Mouse (Mus musculus) thymus, adult 2 months (tissue): Measurements from ENCODE around the gene Foxn1. TPM values are rescaled to one million over a fixed set of nuclear protein-coding genes. Genes with fewer than 3 reads are reported as not detected.

Experiments used
- DNase-seq: peaks from one replicate; pipeline ENCODE4 v3.0.0; 2021
- H3K27ac ChIP-seq: fragments of 200-500 bp; 2 replicates; pipeline ENCODE4 v1.5.1; 2012; ENCODE audit warnings: low read length, control low read depth; ENCODE audit not compliant: control insufficient read depth, insufficient read depth
- H3K27me3 ChIP-seq: fragments of 200-500 bp; 2 replicates; pipeline ENCODE4 v1.6.1; 2012; ENCODE audit warnings: mild to moderate bottlenecking, low read length, moderate library complexity, mixed read lengths; ENCODE audit not compliant: control insufficient read depth, insufficient read depth
- H3K36me3 ChIP-seq: fragments of 200-500 bp; 2 replicates; pipeline ENCODE4 v1.6.1; 2012; ENCODE audit warnings: mild to moderate bottlenecking, low read length, moderate library complexity; ENCODE audit not compliant: control insufficient read depth, insufficient read depth
- H3K4me1 ChIP-seq: fragments of 200-500 bp; replicated peaks from 2 replicates; pipeline ENCODE4 v1.6.1; 2012; ENCODE audit warnings: low read length; ENCODE audit not compliant: control insufficient read depth, insufficient read depth
- H3K4me3 ChIP-seq: fragments of 200-500 bp; 2 replicates; pipeline ENCODE4 v1.5.1; 2012; ENCODE audit warnings: mild to moderate bottlenecking, low read length, control low read depth, moderate library complexity; ENCODE audit not compliant: control insufficient read depth, insufficient read depth
- CTCF ChIP-seq: fragments of 200-500 bp; IDR thresholded peaks from 2 replicates; pipeline ENCODE4 v1.5.1; 2012; ENCODE audit warnings: mild to moderate bottlenecking, control low read depth, low read length, moderate library complexity, borderline replicate concordance; ENCODE audit not compliant: control insufficient read depth, poor library complexity, insufficient read depth; ENCODE audit errors: extremely low read depth
- POLR2A ChIP-seq: fragments of 200-500 bp; IDR thresholded peaks from 2 replicates; pipeline ENCODE4 v1.6.1; 2012; ENCODE audit warnings: mild to moderate bottlenecking, low read length, control low read depth, moderate library complexity; ENCODE audit not compliant: control insufficient read depth, poor library complexity, insufficient read depth; ENCODE audit errors: extremely low read depth
- WGBS: fragments of 180-500 bp; shearing (Covaris S2); methylation state at CpG from one replicate; pipeline ENCODE4 v1.1.7; 2018; 5-methylcytosine and 5-hydroxymethylcytosine counted together
- polyA plus RNA-seq: library from polyadenylated mRNA; depleted of rRNA; stranded (reverse); fragments of >200 nt; gene quantifications from 2 replicates; pipeline ENCODE4 v1.2.3, GENCODE M21; 2012

The Foxn1 gene
- polyA plus RNA-seq, 1 experiment: 31.3 TPM

- H3K4me3 ChIP-seq: no peak overlapping the region
- H3K27ac ChIP-seq: no peak overlapping the region
- H3K4me1 ChIP-seq: no peaks in the 10 kb centered on the region
- no peak for TF ChIP-seq CTCF
- TF ChIP-seq POLR2A: no peak
- H3K36me3 ChIP-seq: no peaks in the 10 kb centered on the region
- WGBS: 74% methylated on average over 13 of the region's 13 CpGs
- no peaks in the 10 kb centered on the region for H3K27me3 ChIP-seq
- DNase-seq: no peak
These were observed 22.9 kb downstream of the Foxn1 start for GRCm38 (mm10) chr11:78363309-78364007.

DNA sequence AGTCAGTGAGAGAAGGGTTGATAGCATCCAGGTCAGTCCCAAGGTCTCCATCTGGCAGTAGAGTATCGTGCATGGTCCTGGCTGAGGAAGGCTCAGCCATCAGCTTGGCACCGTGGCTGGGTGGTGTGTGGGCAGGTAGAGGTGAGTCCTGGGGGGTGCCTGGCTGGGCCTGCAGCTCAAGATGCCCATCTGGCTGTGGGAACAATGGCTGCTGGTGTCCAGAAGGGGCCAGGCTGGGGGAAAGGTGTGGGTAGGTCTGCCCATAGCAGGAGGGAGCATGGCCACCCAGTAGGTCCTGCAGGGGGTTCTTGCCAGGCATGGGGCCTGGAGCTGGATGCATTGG lies 25.6 kb downstream of the Foxn1 start:
- Histone ChIP-seq H3K4me3 (no peak overlapping the region), H3K27me3 (no peaks in the 10 kb centered on the region), H3K27ac (no peak overlapping the region), H3K4me1 (no peaks in the 10 kb centered on the region), H3K36me3 (no peaks in the 10 kb centered on the region)
- WGBS: 68% methylated on average over 2 of the region's 2 CpGs
- DNase-seq: no peak
- no peak for TF ChIP-seq POLR2A
- TF ChIP-seq CTCF: no peak

DNA sequence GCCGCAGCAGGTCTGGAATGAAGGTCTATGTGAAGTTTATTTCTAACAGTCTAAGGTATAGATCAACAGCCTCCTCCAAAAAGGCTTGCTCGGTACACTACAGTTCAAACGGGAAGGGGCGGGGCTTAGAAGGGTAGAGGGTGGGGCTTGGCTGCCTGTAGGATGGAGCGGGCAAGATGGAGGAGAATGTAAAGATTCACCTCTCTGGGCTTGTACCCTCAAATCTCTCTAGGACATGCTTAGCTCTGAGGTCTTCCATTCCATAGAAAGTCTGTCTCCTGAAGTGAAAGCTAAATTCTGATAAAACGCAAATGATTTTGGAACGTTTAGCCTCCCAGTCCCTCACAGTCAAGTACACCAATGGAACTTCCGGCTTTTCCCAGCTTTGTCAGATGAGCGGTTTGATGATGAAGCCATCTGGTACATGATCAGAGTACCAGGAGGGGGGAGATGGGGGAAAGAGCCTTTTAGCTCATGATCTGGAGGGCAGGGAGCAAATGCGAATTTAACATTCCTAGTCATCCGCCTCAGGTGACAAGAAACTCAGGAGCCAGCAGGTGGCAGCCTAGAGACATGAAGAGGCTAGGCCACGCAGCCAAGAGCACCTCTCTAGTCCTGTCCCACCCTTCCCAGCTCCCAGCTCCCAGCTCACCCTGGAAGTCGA lies 26.1 kb downstream of the Foxn1 start:
- Histone ChIP-seq H3K27ac (no peak overlapping the region), H3K27me3 (no peaks in the 10 kb centered on the region), H3K4me3 (peak overlapping the region; percentile 29), H3K36me3 (no peaks in the 10 kb centered on the region), H3K4me1 (no peaks in the 10 kb centered on the region)
- TF ChIP-seq POLR2A (no peak), CTCF (peak; percentile 69; the same call in 1 of the 2 replicates)
- 10% methylated on average over 13 of the region's 13 CpGs for WGBS
- DNase-seq: peak; percentile 78

DNA sequence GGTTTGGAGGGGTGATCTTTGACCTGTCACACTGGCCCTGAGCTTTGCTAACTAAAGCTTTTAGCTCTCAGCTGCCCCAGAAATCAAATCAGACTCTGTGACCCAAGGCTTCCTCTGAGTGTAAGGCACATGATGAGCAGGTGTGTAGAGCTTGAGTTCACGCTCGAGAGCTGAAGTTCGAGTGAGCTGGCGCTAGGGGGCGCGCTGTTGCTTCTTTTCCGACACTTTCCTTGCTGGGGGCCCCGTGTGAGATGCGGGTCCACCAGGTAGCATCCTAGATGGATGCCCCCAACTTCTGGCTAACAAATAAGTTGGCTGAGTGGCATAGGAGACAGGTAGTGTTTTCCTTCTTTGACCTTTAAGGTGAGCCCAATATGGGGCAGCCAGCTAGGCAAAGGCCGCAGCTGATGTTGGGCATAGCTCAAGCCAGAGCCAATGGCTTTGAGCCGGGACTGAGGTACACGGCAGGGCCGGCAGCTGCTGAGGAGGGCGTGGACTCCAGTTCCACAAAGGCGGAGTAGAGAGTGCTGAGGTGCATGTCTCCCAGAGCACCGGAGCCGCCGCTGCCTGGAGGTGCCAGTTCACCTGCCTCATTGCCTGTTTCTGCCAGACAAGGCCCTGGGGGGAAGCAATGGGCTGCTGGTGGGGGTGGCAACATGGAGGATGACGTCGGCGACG lies 27.9 kb downstream of the Foxn1 start:
- H3K27ac ChIP-seq: no peak overlapping the region
- WGBS: 54% methylated on average over 22 of the region's 22 CpGs
- H3K4me3 ChIP-seq: no peak overlapping the region
- no peaks in the 10 kb centered on the region; the same call in 1 of the 2 replicates for H3K4me1 ChIP-seq
- no peaks in the 10 kb centered on the region for H3K36me3 ChIP-seq
- peak; percentile 51 for DNase-seq
- TF ChIP-seq POLR2A (no peak), CTCF (peak; percentile 82)
- no peaks in the 10 kb centered on the region for H3K27me3 ChIP-seq

DNA sequence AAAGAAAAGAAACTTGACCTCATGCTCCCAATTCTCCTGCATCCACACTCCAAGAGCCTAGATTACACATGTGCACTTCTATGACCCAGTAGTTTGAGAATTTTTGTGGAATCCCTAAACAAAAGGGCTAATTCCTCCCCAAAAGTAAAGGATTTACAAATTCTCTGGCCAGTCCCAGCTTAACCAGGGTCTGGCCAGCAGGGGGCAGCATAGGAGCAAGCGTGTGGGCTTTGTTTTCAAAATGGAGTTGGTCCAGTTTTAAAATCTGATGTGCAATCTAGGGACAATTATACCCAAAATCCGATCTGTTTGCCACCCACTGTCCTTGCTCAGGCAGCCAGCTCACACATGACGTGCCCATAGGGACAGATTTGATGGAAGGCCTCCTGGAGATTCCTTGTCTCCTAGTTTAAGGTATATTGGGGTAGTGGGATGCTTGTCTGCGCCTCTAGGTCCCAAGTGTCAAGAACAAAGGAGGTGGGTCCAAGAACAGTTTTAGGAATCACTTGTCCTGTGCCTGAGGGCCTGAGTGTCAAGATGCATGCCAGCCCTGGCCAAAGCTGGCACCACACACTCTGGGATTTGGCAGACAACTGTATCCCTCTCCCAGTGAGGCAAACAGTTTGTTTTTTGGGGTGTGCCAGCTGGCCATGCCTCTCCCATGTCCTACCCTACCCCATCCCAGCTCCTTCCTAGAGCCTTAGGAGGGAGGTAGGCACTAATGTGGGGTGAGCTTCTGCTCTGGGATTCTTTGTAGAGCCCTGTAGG lies 30.7 kb downstream of the Foxn1 start:
- Histone ChIP-seq H3K36me3 (no peaks in the 10 kb centered on the region), H3K4me3 (no peak overlapping the region), H3K27ac (no peak overlapping the region), H3K27me3 (no peaks in the 10 kb centered on the region), H3K4me1 (no peaks in the 10 kb centered on the region; the same call in 1 of the 2 replicates)
- 46% methylated on average over 4 of the region's 4 CpGs for WGBS
- DNase-seq: peak; percentile 62
- TF ChIP-seq POLR2A (no peak), CTCF (peak; percentile 48; the same call in 1 of the 2 replicates)

DNA sequence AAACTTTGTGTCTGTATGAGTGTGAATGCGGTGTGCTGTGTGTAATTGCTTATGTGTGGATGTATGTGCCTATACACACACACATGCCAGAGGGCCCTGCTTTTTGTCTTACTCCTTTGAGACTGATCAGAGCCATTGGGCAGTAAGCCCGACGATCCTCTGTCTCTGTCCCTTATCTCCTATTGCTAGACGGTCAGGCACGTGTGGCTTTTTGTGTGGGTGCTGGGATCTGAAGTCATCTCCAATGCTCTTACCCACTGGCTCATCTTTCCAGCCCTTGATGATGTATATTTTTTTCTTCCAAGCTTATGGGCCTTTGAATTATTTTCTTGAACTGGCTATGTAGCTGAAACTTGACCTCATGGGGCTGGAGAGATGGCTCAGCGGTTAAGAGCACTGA lies 31.5 kb downstream of the Foxn1 start:
- Histone ChIP-seq H3K36me3 (no peaks in the 10 kb centered on the region), H3K4me1 (no peaks in the 10 kb centered on the region; the same call in 1 of the 2 replicates), H3K4me3 (no peak overlapping the region), H3K27me3 (no peaks in the 10 kb centered on the region), H3K27ac (no peak overlapping the region)
- WGBS: 95% methylated on average over 6 of the region's 6 CpGs
- no peak for DNase-seq
- TF ChIP-seq POLR2A: no peak
- TF ChIP-seq CTCF: no peak
